Mouse (Mus musculus) erythroblast, embryonic 14.5 days (primary cell): ENCODE measurements at regions not wholly inside any gene's neighbourhood (a gene's known extent, or its start where the extent isn't known, plus 50 kb on each side); places are given as distances from the start of the nearest gene placed in this dataset.

Experiments used
- GATA1 ChIP-seq: IDR thresholded peaks from 2 replicates; pipeline ENCODE4 v1.6.1; 2012; ENCODE audit warnings: low read length, inconsistent platforms, mixed read lengths
- TAL1 ChIP-seq: IDR thresholded peaks from 3 replicates; pipeline ENCODE4 v1.6.1; 2012; ENCODE audit warnings: low read length, inconsistent platforms, mixed read lengths

GRCm38 (mm10) chr16:76509109-76509650 lies 135.6 kb upstream of the Nrip1 start:
- TF ChIP-seq GATA1 (no peak), TAL1 (no peak)
